Mouse (Mus musculus): ENCODE measurements around the gene Ldah.

GRCm38 (mm10) chr12:8301011-8301814 is 93.3 kb downstream of the Ldah start:
- TF ChIP-seq CTCF (IDR thresholded peaks at IDR 0.05; ENCODE audit: insufficient read depth, low read depth, low read length) (no peak), POLR2A (IDR thresholded peaks at IDR 0.05; ENCODE audit: insufficient read depth, low read depth, low read length) (no peak)

All from olfactory bulb, adult 2 months (tissue).